Mouse (Mus musculus): ENCODE data around the gene Fat2. TPM values are rescaled to one million over a fixed set of nuclear protein-coding genes. Genes with fewer than 3 reads are reported as not detected.

Fat2 gene
- total RNA-seq, 2 experiments from 2014 or later = 0.05 TPM; not detected in 1

DNA sequence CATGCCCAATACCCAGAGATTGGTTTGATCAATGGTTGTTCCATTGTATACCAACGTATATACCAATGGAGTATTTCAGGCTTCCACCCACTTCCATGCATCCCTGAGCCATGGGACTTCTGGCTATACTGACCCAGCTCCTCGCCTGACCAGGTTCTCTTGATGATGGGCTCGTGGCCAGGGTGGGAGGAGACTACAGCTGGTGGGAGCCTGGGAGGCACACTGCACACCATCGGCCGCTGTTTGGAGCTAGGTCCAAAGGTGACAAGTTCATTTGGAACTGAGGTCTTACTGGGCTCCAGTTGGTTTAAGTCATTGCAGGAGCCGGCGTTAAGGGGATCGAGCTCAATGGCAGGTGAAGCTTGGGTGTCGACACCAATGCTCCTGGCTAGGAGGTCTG is 83.0 kb downstream of the Fat2 start:
- no peak for DNase-seq
- intact Hi-C loops (cut with DNase I) = loop anchor here (5.0 kb wide), 2 partner anchors 51 to 204 kb away; partner anchors contain the start of gene Slc36a1

DNA sequence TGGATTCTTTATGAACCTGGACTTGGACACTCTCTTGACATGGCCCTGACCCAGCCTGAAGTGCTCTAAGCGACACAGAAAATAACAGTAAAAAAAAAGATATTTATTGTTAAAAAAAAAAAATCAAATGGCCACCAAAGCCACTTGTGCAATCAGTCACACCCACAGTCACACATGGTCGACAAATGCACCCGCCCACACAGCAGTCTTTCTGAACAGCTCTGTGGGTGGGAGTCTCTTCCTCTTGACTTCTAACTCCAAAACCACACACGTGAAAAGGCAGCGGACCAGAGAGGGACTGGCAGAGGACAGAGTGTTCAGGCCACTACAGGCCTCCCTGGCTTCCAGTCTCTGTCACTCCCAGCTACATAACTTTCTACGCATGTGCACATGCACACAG is 85.8 kb downstream of the Fat2 start:
- no peak for DNase-seq
- intact Hi-C loops (cut with DNase I) = loop anchor here (5.0 kb wide), 2 partner anchors 48 to 207 kb away; partner anchors contain the start of gene Slc36a1

DNA sequence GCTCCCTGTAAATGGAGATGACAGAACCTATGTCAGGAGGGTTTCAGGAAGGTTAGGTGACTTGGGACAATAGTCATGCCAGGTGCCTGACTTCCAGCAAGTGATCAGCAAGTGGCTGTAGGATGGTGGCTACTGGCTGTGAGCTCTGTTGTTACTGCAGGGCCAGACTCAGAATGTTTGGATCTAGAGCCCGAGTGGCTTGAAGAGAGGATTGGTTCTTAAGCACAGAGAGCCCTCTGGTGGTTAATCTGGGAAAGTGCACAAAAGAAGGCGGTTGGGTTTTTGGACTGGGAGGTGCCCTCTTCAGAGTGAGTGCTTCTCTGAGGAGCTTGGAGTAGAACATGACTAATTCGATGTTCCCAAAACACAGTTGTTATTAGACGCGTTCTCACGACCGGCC is 95.8 kb downstream of the Fat2 start:
- peak; percentile 51 to 62 for DNase-seq
- intact Hi-C loops (cut with DNase I) = no loop called here

DNA sequence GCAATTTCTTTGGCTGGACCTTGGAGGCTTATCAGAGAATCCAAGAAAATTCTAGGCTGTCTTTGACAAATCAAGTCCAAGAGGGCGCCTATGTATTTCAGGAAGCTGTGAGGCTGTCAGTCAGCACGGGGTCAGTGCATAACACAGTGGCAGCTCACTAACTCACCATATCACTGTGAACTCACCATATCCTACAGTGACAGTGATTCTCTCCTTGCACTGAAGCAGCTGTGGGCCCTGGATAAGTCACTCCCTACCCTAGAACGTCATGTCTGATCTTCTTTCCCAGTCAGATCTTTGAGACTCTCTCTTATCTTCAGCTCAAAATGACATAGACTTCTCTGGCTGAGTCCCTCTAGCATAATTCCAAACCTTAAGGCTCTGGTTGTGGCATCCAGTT is 96.9 kb downstream of the Fat2 start:
- DNase-seq = no peak
- intact Hi-C loops (cut with DNase I) = loop anchor here (5.0 kb wide), 1 partner anchor 37 kb away; the partner anchor contains the start of gene Slc36a1

DNA sequence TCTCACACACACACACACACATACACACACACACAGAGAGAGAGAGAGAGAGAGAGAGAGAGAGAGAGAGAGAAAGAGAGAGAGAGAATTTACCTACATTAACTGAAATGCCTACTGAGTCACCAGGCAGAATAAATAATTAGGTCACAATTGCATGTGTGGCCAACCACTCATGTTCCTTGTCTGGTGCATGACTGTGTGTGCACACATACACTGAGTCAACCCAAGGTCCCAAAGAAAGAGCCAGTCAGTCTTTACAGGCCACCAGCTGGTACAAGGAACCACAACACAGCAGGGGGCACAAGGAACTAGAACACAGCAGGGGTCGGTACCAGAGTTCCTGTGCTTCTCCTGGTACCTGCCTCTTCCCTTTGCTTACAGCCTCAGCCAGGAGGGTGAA is 99.5 kb downstream of the Fat2 start:
- no peak for DNase-seq
- intact Hi-C loops (cut with DNase I) = loop anchor here (5.0 kb wide), 1 partner anchor 35 kb away; the partner anchor contains the start of gene Slc36a1

DNA sequence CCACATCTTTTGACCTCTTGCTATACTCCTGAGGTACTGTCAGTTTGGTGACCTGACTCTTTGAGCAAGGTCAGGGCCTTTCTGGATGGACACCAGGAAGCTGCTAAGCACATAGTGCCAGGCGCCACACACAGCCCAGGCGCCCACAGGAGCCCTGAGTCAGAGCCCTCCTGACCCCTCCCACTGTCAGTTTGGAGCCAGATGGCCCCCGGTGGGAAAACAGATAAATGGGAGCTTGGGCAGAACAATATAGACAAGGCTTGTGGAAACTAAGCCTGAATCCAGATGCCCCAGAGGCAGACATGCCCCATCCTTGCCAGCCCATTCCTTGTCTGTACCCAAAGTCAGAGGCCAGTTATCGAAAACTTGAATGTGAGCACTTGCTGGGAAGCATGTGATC is 101.6 kb downstream of the Fat2 start:
- DNase-seq = no peak
- intact Hi-C loops (cut with DNase I) = loop anchor here (5.0 kb wide), 1 partner anchor 32 kb away; the partner anchor contains the start of gene Slc36a1

DNA sequence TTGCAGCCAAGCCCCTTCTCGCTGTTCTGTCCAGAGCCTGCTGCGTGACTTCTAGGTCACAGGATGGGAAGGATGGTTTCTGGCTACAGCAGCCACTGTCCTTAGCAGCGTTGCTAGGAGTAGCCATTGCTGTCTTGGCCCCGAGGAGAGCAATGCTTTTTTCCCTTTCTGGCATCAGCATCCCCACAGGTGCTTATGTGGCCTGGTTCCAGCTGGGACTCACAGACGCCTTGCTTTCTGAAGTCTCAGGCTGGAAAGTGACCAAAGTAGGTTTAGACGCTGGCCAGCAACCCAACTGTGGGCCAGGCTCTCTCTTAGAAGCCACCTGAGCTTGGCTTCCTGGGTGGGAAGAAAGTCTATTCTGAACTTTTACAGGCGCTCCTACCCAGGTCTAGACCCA is 102.1 kb downstream of the Fat2 start:
- DNase-seq = no peak
- intact Hi-C loops (cut with DNase I) = no loop called here

DNA sequence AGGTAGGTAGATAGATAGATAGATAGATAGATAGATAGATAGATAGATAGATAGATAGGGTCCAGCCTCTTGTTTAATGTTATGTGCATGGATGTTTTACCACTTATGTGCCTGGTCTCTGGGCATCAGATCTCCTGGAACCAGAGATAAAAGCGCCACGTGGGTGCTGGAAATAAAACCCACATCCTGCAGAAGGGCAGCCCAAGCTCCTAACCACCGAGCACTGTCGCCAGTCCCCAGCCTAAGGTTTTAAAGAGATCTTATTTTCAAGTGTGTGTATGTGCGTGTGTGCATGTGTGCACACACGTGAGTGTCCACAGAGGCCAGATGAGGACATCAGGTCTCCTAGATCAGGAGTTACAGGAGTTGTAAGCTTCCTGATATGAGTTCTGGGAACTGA is 105.3 kb downstream of the Fat2 start:
- intact Hi-C loops (cut with DNase I) = no loop called here

DNA sequence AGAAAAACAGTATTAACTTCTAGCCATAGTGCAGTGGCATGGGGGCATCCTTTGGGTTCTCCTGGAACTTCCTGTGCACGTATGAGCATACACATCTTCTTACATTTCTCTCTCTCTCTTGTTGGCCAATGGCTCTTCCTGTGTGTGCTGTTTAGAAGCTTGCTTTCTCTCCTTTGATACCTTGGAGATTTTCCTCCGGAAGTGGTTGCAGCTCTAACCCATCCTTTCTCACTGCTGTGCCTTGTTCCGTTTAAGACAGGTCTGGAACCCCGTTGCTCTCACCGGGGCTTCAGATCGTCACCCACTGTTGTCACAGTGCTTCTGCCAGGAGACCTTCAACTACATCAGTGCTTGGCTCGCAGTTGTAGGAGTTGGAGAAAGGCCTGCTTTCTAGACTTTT is 115.1 kb downstream of the Fat2 start:
- DNase-seq = peak in 1 of 2 experiments; percentile 0
- intact Hi-C loops (cut with DNase I) = no loop called here

More for the DNA sequence above, 105.3 kb downstream of the Fat2 start:
- no peak for DNase-seq

DNA sequence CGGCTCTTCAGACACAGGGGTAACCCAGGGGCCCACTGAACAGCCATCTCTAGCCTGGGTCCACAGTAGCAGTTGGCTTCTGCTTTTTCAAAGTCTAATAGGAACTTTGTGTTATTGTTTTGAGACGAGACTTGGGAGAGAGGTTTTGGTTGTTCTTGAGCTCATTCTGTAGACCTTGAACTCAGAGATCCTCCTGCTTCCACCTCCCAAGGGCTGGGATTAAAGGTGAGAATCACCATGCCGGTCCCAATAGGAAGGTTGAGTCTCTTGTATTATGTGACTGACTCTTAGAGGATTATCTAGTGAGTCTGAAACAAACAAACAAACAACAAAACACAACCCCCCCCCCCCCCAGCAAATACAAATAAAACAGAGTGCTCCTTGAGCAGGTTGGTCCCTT is 117.9 kb downstream of the Fat2 start:
- DNase-seq = no peak
- intact Hi-C loops (cut with DNase I) = no loop called here

DNA sequence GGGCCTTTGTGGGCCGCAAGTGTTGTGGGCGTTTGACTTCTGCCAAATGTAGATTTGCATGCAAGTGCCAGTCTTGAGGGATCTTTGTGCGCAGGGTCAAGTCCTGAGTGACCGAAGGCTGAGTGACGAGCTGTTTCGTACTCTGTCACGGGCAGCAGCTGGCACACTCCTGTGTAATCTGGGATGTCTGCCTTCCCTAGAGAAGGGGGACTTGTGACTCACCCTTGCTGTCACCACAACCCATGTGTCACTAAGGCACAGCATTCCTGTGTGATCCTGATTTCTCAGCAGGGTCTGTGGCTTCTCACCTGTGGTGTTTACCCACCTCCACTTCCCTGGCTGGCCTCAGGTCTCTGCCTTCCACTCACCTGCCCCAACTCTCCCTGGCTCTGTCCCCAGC is 118.5 kb downstream of the Fat2 start:
- peak in 1 of 2 experiments; percentile 2 for DNase-seq
- intact Hi-C loops (cut with DNase I) = no loop called here

DNA sequence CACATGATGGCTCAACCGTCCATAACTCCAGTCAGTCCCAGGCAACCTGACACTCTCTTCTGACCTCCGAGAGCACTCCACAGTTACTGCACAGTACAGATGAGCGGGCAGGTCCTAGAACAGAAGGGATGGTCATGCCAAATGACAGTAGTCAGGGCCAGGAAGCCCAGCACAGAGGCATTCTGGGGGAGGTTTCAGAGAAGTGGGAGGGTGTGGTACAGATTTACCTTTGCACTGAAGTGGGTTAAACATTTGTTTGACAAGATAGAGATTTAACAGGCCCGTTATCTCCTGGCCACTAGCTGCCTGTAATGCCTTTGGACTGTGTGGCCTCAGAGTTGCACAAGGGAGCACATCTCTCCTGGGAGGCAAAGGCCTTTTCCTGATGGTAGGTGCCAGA is 118.9 kb downstream of the Fat2 start:
- no peak for DNase-seq
- intact Hi-C loops (cut with DNase I) = no loop called here

DNA sequence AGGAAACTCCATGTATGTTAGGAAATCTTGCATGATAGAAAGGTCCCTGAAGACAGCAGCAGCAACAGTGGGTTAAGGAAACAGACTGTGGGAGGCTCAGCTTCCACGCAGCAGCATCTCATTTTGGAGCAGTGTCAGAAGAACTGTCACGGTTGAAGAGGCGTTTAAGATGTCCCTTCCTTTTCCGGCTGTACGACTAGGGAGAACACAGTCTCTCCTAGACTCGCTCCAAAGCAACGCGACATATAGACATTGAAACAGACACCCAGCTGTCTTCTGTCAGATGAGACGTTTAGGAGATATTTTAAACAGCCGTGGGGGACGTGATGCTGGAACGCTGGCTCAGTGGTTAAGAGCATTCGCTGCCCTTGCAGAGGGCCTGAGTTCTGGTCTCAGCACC is 119.5 kb downstream of the Fat2 start:
- intact Hi-C loops (cut with DNase I) = no loop called here
- DNase-seq = no peak

DNA sequence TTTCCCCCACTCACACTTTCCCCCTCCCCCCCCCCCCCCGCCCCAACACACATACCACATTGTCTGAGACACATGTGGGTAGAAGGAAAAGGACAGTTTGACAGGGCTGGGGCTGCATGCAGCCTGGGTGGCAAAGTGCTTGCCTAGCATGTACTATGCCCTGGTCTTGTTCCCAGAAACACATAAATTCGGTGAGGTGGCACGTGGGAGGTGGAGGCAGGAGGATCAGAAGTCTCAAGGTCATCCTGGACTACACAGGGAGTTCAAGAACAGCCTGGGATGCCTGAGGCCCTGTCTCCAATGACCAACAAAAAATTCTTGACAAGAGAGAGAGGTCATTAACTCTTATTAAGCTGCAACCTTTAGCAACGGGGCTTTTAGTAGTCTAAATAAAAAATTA is 120.3 kb downstream of the Fat2 start:
- no peak for DNase-seq
- intact Hi-C loops (cut with DNase I) = no loop called here

DNA sequence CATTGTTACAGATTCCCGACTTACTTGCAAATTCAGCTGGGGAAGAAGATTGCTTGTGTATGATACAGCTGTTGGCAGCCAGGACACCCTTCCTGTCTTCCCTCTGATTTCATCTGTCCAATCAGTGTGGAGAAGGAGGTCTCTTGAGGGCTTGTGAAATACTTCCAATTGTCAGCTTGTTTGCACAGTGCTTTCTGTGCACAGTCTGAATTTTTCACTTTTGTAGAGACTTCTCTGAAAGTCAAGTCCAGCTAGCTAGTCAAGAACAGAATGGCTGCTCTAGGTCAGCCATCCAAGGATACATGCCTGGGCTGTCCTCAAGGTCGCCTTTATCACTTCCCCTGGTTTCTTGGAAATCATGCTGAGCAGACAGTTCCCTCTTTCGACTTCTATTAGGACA is 121.4 kb downstream of the Fat2 start:
- intact Hi-C loops (cut with DNase I) = no loop called here
- no peak for DNase-seq

DNA sequence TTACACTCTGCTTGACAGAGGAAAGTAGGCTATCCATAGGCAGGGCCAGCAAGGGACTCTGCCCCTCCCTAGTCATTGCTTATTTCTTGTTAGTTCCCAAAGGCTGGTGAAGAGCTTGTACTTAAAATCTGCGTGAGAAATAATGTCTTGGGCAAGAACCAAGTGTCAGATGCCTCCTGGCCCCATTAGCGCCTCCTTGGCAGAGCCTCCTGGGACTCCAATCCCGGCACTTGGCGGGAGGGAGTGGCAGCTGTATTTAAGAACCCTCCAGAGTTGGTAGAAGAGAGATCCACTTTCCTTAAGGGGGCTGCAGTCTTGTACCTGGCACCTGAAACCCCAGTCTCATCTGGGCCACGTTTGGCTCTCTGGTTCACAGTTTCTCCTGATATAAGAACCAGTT is 122.2 kb downstream of the Fat2 start:
- DNase-seq = no peak
- intact Hi-C loops (cut with DNase I) = no loop called here

DNA sequence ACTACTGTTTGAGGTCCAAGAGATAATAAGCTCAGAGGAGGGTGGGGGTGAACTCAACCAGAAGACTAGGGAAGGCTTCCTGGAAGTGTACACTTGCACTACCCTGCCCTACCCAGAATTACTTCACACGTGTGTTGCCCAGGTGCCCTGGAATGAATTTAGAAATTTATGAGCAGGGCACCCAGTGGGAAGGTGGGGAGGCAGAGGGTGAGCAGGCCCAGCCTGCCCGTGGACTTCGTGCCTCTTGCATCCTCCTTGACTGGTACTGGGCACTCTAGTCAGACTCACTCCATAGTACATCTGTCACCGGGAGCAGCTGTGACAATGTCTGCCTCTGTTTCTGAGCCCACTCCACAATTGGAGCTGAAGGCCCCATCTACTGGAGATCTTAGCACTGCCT is 122.8 kb downstream of the Fat2 start:
- no peak for DNase-seq
- intact Hi-C loops (cut with DNase I) = no loop called here

DNA sequence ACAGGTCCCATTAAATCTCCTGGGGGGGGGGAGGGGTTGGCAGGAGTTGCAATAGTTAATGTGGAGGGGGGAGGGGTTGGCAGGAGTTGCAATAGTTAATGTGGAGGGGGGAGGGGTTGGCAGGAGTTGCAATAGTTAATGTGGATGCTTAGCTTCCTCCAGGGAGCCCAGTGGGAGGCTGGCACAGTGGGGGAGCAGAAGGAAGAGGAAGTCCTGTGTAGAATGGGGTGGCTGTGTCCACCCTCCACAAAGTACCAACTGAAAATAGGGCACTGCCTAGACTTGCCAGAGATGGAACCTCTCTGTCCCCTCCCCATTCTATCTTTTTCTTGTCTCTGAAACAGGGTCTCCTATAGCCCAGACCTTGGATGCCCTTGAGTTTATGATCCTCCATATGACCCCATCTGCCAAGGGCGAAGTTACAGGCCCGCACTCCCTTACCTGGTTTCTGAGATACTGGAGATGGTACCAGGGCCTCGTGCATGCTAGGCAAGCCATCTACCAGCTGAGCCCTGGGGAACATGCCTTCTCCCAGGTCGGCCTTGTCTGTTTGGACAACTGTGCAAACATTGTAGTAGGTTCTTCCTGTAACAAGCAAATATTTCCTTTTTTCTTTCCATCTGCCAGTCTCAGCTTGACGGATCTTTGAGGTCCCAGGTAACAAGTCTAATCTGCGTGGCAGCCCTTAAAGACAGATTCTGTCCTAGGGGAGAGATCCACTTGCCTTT is 126.6 kb downstream of the Fat2 start:
- no peak for DNase-seq
- intact Hi-C loops (cut with DNase I) = no loop called here

DNA sequence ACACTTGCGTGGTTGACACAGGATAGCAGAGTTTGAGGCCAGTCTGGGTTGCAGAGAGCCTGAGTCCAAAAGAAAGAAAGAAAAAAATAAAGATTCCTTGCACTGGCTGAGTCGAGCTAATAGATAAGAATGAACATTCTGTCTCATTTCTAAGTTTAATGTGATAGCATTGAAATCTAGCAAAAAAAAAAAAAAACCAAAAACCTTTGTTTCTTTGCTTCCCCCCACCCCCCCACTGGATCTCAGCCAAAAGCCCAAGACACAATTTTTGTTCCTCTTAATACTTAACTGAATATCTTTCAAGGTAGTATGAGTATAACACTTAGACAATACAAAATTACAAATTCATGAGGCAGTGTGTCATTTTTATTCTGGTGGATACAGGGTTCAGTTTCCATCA is 127.3 kb downstream of the Fat2 start:
- intact Hi-C loops (cut with DNase I) = no loop called here

DNA sequence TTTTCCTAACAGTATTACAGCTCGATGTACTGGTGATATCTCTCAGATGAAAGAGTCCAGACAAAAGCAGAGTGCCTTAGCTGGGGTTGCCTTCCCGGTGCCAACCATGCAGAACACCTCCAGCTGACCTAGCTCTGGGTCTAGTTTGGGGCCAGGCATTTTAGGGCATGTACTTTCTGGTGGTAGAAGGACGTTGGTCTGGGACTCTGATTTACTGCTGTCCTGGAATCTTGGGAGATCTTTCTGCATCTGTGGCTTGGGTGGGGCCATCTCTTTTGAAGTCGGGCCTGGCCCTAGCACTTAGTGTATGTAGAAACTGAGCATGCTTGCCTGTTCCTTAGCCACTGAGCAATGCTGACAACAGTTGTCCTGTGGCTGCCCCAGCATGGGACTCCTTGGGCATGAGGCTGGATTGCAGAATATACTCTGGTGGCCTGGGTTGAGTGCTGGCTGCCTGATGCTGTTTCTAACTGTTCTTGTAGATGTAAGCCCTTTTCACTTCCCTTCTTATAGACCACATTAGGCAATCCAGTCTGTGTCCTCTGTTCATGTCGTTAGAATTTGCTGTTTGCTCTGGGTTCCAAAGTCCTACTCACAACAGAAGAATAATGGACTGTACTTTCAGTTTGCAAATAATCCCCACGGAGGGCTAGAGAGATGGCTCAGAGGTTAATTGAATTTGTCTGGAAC is 128.2 kb downstream of the Fat2 start:
- intact Hi-C loops (cut with DNase I) = no loop called here
- DNase-seq = no peak

More for the DNA sequence above, 127.3 kb downstream of the Fat2 start:
- no peak for DNase-seq

DNA sequence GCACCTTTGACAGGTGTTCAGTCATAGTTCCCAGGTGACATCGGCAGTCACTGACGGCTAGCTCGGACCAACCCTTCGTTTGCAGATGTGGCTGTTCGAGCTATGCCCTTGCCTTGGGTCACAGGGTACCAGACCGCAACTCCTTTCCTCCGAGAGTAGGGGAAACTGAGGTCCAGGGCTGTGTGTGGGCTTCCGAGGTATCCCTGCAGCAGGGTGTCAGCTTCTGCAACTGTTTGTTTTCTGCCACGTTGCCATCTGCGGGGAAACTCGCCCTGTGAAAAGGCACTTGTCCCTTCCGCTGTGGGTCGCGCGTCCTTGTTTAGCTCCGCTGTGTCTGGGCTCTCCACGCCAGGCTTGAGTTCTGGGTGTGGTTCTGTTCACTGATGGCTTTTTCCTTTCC is 131.8 kb downstream of the Fat2 start:
- DNase-seq = peak in 1 of 2 experiments; percentile 24
- intact Hi-C loops (cut with DNase I) = loop anchor here (2.0 to 5.0 kb wide), 4 partner anchors 33 to 243 kb away; no protein-coding TSS in a partner anchor

DNA sequence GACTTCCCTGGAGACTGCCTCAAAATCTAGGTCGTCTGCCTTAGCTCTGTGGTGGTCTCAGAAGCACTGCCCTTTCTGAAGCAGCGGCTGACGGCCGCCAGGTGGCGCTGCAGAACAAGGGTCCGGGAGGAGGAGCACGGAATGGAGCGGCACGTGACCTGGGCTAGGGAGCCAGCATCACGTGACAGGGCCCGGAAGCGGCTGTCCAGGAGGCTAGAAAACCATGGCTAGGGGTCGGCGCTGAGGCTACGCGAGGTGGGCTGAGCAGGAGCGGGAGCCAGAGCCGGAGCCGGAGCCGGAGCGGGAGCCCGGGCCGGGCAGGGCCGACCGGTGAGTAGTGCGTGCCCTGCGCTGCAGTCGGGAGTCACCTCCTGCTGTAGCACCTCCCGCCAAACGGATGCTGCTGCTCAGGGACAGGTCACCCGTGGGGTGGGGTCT is 132.2 kb downstream of the Fat2 start, which contains the start of gene Slc36a1:
Slc36a1 (plus strand) TSS at position 192 of the 438 bp plus-strand sequence.
- intact Hi-C loops (cut with DNase I) = loop anchor here (2.0 to 5.0 kb wide), 4 partner anchors 33 to 243 kb away; no protein-coding TSS in a partner anchor
- DNase-seq = peak; percentile 92 to 95
